ENCODE assay signal across 8 mouse cellular contexts in genomic region chr5:107087829-107088808, GRCm38 (mm10).
DNase-seq lines count a peak whose midpoint lies in the region; ATAC-seq and TF ChIP-seq lines count a peak whose summit lies in the region.

No protein-coding gene starts in this region.

- peak; percentile 25 to 51 for DNase-seq in cerebellum, postnatal 25 days
- no peak for DNase-seq in cerebellum, adult 2 months
- peak; percentile 98 for DNase-seq in heart, adult 11 months
- DNase-seq in intestine, embryonic 14.5 days (ENCODE audit: low spot score) = peak; percentile 88
- peak; percentile 59 to 60 for DNase-seq in left cerebral cortex, postnatal 25 days (ENCODE audit: low spot score in 2 of 2)
- DNase-seq in urinary bladder, postnatal 14 days (ENCODE audit: low spot score) = peak; percentile 92

- peak overlapping the region; percentile 36 for H3K4me2 ChIP-seq in intestine, embryonic 14.5 days (ENCODE audit: low read length)
- 0 out of 2 replicates have a peak overlapping the region, but pooled peaks have one; percentile 5 for H3K4me2 ChIP-seq in midbrain, embryonic 15.5 days

- H3K4me3 ChIP-seq in cerebellum, adult 2 months (replicated peaks; ENCODE audit: insufficient read depth, low read depth, low read length) = no peak overlapping the region
- H3K4me3 ChIP-seq in brown adipose tissue, adult 24 weeks (ENCODE audit: insufficient read depth, low read depth, low read length) = peak overlapping the region; percentile 7
- H3K4me3 ChIP-seq in intestine, embryonic 14.5 days (ENCODE audit: low read depth, low read length) = no peak overlapping the region
- H3K4me3 ChIP-seq in midbrain, embryonic 15.5 days = no peak overlapping the region

- TF ChIP-seq CTCF in cerebellum, adult 2 months (IDR thresholded peaks at IDR 0.05; ENCODE audit: borderline replicate concordance, insufficient read depth, low read depth, low read length) = no peak

- intact Hi-C loops in left cerebral cortex, postnatal 25 days (cut with DNase I) = no loop called here

- ATAC-seq in intestine, embryonic 14.5 days (replicated peaks; ENCODE audit: low FRiP score, low TSS enrichment, low read depth) = peak; percentile 82
- 0 out of 2 replicates have a peak, but pooled peaks have one; percentile 52 for ATAC-seq in midbrain, embryonic 15.5 days (replicated peaks)

- no peaks in the 10 kb centered on the region for H3K36me3 ChIP-seq in intestine, embryonic 14.5 days (ENCODE audit: control insufficient read depth, insufficient read depth, low read length)
- no peaks in the 10 kb centered on the region for H3K36me3 ChIP-seq in midbrain, embryonic 15.5 days (replicated peaks)

- H3K9me3 ChIP-seq in intestine, embryonic 14.5 days (ENCODE audit: control insufficient read depth, low read length) = no peaks in the 10 kb centered on the region
- H3K9me3 ChIP-seq in midbrain, embryonic 15.5 days = no peaks in the 10 kb centered on the region

- no peaks in the 10 kb centered on the region for H3K27me3 ChIP-seq in cerebellum, adult 2 months (ENCODE audit: control insufficient read depth, insufficient read depth, low read length)
- H3K27me3 ChIP-seq in intestine, embryonic 14.5 days (replicated peaks; ENCODE audit: control insufficient read depth, insufficient read depth, low read length) = no peaks in the 10 kb centered on the region
- 0 out of 2 replicates have a peak, but pooled peaks cover 7% of the 10 kb centered on the region for H3K27me3 ChIP-seq in midbrain, embryonic 15.5 days (replicated peaks)

- H3K9ac ChIP-seq in intestine, embryonic 14.5 days (ENCODE audit: low read length) = no peak overlapping the region
- no peak overlapping the region for H3K9ac ChIP-seq in midbrain, embryonic 15.5 days

- TF ChIP-seq POLR2A in cerebellum, adult 2 months (IDR thresholded peaks at IDR 0.05; ENCODE audit: borderline replicate concordance, insufficient read depth, low read length) = no peak

- H3K4me1 ChIP-seq in cerebellum, adult 2 months (ENCODE audit: control insufficient read depth, insufficient read depth, low read length) = no peaks in the 10 kb centered on the region
- H3K4me1 ChIP-seq in brown adipose tissue, adult 24 weeks (ENCODE audit: control insufficient read depth, insufficient read depth, insufficient read length, low read length) = peaks cover 8% of the 10 kb centered on the region; the same call in 1 of the 2 replicates
- peaks cover 32% of the 10 kb centered on the region for H3K4me1 ChIP-seq in intestine, embryonic 14.5 days (replicated peaks; ENCODE audit: control insufficient read depth, insufficient read depth, low read length)
- H3K4me1 ChIP-seq in midbrain, embryonic 15.5 days = peaks cover 8% of the 10 kb centered on the region; the same call in 1 of the 2 replicates

- WGBS in cerebellum, adult 2 months = 21% methylated on average over 12 of the region's 12 CpGs
- 17% methylated on average over 12 of the region's 12 CpGs for WGBS in intestine, embryonic 14.5 days
- WGBS in midbrain, embryonic 15.5 days = 15% methylated on average over 12 of the region's 12 CpGs

- H3K27ac ChIP-seq in cerebellum, adult 2 months (ENCODE audit: insufficient read depth, low read length) = no peak overlapping the region
- H3K27ac ChIP-seq in brown adipose tissue, adult 24 weeks (replicated peaks; ENCODE audit: low read depth, low read length) = peak overlapping the region; percentile 68
- peak overlapping the region; percentile 84 for H3K27ac ChIP-seq in intestine, embryonic 14.5 days (ENCODE audit: low read depth)
- no peak overlapping the region for H3K27ac ChIP-seq in midbrain, embryonic 15.5 days

Comparison
In these comparisons a context has a peak if more than half of its experiments do, and no peak if none do; other contexts are left out.
1. DNase-seq: peak in cerebellum, postnatal 25 days (2 of 2), heart, adult 11 months (single experiment), intestine, embryonic 14.5 days (single experiment), left cerebral cortex, postnatal 25 days (2 of 2) and urinary bladder, postnatal 14 days (single experiment); none in cerebellum, adult 2 months (0 of 2).
2. H3K27ac ChIP-seq: peak in brown adipose tissue, adult 24 weeks (single experiment) and intestine, embryonic 14.5 days (single experiment); none in cerebellum, adult 2 months (single experiment) and midbrain, embryonic 15.5 days (single experiment).